Mouse (Mus musculus) hindbrain, postnatal 0 days (tissue): ENCODE results near the gene Trpv5. TPM values are rescaled to one million over a fixed set of nuclear protein-coding genes. Genes with fewer than 3 reads are reported as not detected.
A peak's percentile ranks its signal among the peaks of the same experiment; 100 is the strongest.

Experiments
- ATAC-seq: fragments of 200-750 bp; cut with Nextera tagmentation; 2 replicates; pipeline ENCODE4 v1.8.0; 2017; ENCODE audit warnings: mild to moderate bottlenecking, moderate TSS enrichment, moderate library complexity
- DNase-seq: peaks from one replicate; pipeline ENCODE4 v3.0.0-alpha.2; 2015; ENCODE audit warnings: low spot score
- H3K27ac ChIP-seq: fragments of 300-500 bp; sonication (generic); 2 replicates; pipeline ENCODE4 v1.5.1; 2014; ENCODE audit warnings: mild to moderate bottlenecking
- H3K27me3 ChIP-seq: fragments of 300-500 bp; sonication (generic); 2 replicates; pipeline ENCODE4 v1.6.1; 2014; ENCODE audit warnings: low read length, mixed read lengths; ENCODE audit not compliant: insufficient read depth
- H3K36me3 ChIP-seq: fragments of 300-500 bp; sonication (generic); 2 replicates; pipeline ENCODE4 v1.6.1; 2014; ENCODE audit warnings: low read length, mixed read lengths; ENCODE audit not compliant: insufficient read depth
- H3K4me1 ChIP-seq: fragments of 300-500 bp; sonication (generic); 2 replicates; pipeline ENCODE4 v1.6.1; 2014; ENCODE audit warnings: antibody characterized with exemption, low read length, mixed read lengths; ENCODE audit not compliant: insufficient read depth
- H3K4me2 ChIP-seq: fragments of 300-500 bp; sonication (generic); 2 replicates; pipeline ENCODE4 v1.6.1; 2014; ENCODE audit warnings: low read depth, mild to moderate bottlenecking, low read length, moderate library complexity, mixed read lengths
- H3K4me3 ChIP-seq: fragments of 300-500 bp; sonication (generic); 2 replicates; pipeline ENCODE4 v1.5.1; 2014; ENCODE audit warnings: low read length
- H3K9ac ChIP-seq: fragments of 300-500 bp; sonication (generic); replicated peaks from 2 replicates; pipeline ENCODE4 v1.6.1; 2014; ENCODE audit warnings: mild to moderate bottlenecking, low read length, moderate library complexity, mixed read lengths
- H3K9me3 ChIP-seq: fragments of 300-500 bp; sonication (generic); 2 replicates; pipeline ENCODE4 v1.6.1; 2016; ENCODE audit warnings: low read length, mixed read lengths
- CTCF ChIP-seq: IDR thresholded peaks from 2 replicates; pipeline ENCODE4 v1.5.1; 2016; ENCODE audit warnings: antibody characterized with exemption, control low read depth, low read depth
- WGBS: fragments of 180-500 bp; shearing (Covaris S2); extraction: QIAGEN DNeasy Blood & Tissue Kit; methylation state at CpG from one replicate; pipeline ENCODE4 v1.1.7; 2014; 5-methylcytosine and 5-hydroxymethylcytosine counted together
- polyA plus RNA-seq: library from polyadenylated mRNA; unstranded; fragments of >200 nt; fragmentation: Nextera tagmentation; extraction: Ambion mirVana; gene quantifications from 2 replicates; pipeline ENCODE4 v1.2.1, GENCODE M21; 2015
- total RNA-seq: library from RNA; depleted of rRNA; stranded (reverse); fragments of >200 nt; gene quantifications from 2 replicates; pipeline ENCODE4 v1.2.3, GENCODE M21; 2014; rRNA removed

Gene Trpv5
- total and polyA plus RNA-seq, 2 experiments from 2014 or later, result not detected

- peaks cover 3% of the 10 kb centered on the region; the same call in 1 of the 2 replicates for H3K4me1 ChIP-seq
- H3K4me2 ChIP-seq, result peak overlapping the region; percentile 98
- peak; percentile 10 for ATAC-seq
- H3K9me3 ChIP-seq, result no peaks in the 10 kb centered on the region
- peak overlapping the region; percentile 92 for H3K4me3 ChIP-seq
- H3K27me3 ChIP-seq, result no peaks in the 10 kb centered on the region
- peak overlapping the region; percentile 84; the same call in 1 of the 2 replicates for H3K27ac ChIP-seq
- 0% methylated on average over 4 of the region's 4 CpGs for WGBS
- peak; percentile 44 for DNase-seq
- TF ChIP-seq CTCF, result no peak
- peak overlapping the region; percentile 84 for H3K9ac ChIP-seq
- H3K36me3 ChIP-seq, result no peaks in the 10 kb centered on the region
These were observed 74.4 kb downstream of the Trpv5 start for GRCm38 (mm10) chr6:41606214-41606613.

DNA sequence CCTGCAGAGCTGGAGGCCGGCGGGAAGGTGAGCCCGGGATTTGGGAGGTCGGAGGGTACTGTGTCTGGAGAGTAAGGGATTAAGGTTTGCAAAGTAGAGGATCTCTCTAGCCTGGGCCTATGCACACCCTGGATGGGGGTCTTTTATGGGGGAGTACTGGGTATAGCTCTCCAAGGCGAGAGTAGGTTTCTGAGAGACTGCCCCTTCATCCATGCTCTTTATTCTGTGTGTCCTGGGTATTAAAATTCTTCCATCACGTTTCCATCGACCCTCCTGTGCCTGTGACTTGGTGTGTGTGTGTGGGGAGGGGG is 74.8 kb downstream of the Trpv5 start:
- H3K9ac ChIP-seq, result peak overlapping the region; percentile 84
- H3K4me1 ChIP-seq, result peaks cover 3% of the 10 kb centered on the region; the same call in 1 of the 2 replicates
- no peak for TF ChIP-seq CTCF
- H3K36me3 ChIP-seq, result no peaks in the 10 kb centered on the region
- DNase-seq (no peak), ATAC-seq (peak; percentile 48)
- H3K27me3 ChIP-seq, result no peaks in the 10 kb centered on the region
- H3K9me3 ChIP-seq, result no peaks in the 10 kb centered on the region
- peak overlapping the region; percentile 92 for H3K4me3 ChIP-seq
- 0% methylated on average over 7 of the region's 7 CpGs for WGBS
- H3K4me2 ChIP-seq, result peak overlapping the region; percentile 98
- peak overlapping the region; percentile 84 for H3K27ac ChIP-seq

GRCm38 (mm10) chr6:41605061-41605793 is 75.3 kb downstream of the Trpv5 start, which contains the start of gene Ephb6:
Gene Ephb6, plus strand, starts transcription at chr6:41605482.
- no peak for TF ChIP-seq CTCF
- peak within 1 kb of the TSS; percentile 84 for H3K27ac ChIP-seq
- DNase-seq (peak; percentile 86), ATAC-seq (peak; percentile 94)
- H3K9ac ChIP-seq, result peak within 1 kb of the TSS; percentile 84
- no peaks in the 10 kb centered on the region for H3K9me3 ChIP-seq
- H3K4me1 ChIP-seq, result peaks cover 3% of the 10 kb centered on the region; the same call in 1 of the 2 replicates
- H3K36me3 ChIP-seq, result no peaks in the 10 kb centered on the region
- H3K4me2 ChIP-seq, result peak within 1 kb of the TSS; percentile 98
- under 1% methylated on average over 61 of the region's 68 CpGs for WGBS
- H3K4me3 ChIP-seq, result peak within 1 kb of the TSS; percentile 92
- no peaks in the 10 kb centered on the region for H3K27me3 ChIP-seq

DNA sequence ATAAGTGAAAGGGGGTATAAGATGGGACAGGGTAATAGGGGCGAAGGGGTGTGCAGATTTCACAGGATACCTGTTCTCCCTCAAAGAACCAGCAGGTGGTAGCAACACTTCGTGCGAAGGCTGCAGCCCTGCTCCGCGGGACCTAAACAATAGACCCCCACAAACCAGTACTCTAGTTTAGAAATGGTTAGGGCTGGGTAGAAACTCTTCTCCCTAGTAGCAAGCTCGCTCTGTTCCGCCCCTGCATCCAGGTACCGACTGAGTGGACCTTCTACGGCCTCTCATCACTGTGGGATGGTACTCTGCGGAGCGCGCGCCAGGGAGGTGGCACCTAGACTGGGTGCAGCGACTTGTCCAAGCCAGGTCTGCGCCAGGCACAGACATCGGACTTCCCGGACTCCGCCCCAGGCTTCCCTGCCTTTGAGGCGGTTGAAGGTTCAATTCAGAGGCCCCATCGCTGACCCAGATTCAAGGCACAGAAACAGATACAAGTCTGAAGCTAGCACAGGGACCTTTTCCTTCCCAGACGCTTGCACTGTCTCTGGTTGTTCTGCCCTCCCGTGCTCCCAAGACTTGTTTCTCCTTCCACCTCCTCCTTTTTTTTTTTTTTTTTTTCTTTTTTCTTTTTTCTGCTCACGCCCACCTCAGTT is 76.0 kb downstream of the Trpv5 start:
- WGBS, result under 1% methylated on average over 23 of the region's 23 CpGs
- Histone ChIP-seq H3K27ac (peak overlapping the region; percentile 84), H3K27me3 (no peaks in the 10 kb centered on the region), H3K9ac (peak overlapping the region; percentile 84), H3K9me3 (no peaks in the 10 kb centered on the region), H3K4me2 (peak overlapping the region; percentile 98), H3K36me3 (no peaks in the 10 kb centered on the region), H3K4me3 (peak overlapping the region; percentile 92), H3K4me1 (peaks cover 3% of the 10 kb centered on the region; the same call in 1 of the 2 replicates)
- DNase-seq (peak; percentile 86), ATAC-seq (peak; percentile 79)
- TF ChIP-seq CTCF, result peak; percentile 80

Other genes with a start within 250 kb of the Trpv5 start
- not detected in 2 replicates for gene Gm10334, start 234.6 kb downstream of the Trpv5 start, total RNA-seq
- not detected in 2 replicates for gene Gm10334, start 234.6 kb downstream of the Trpv5 start, polyA plus RNA-seq
- not detected in 2 replicates for gene Prss1, start 221.8 kb downstream of the Trpv5 start, total RNA-seq
- not detected in 2 replicates for gene Prss1, start 221.8 kb downstream of the Trpv5 start, polyA plus RNA-seq
- not detected in 2 replicates for gene Prss2, start 159.0 kb downstream of the Trpv5 start, total RNA-seq
- not detected in 2 replicates for gene Prss2, start 159.0 kb downstream of the Trpv5 start, polyA plus RNA-seq
- gene Ephb6, start 75.3 kb downstream of the Trpv5 start, total RNA-seq, result 58.4 and 79.1 TPM in 2 replicates
- gene Ephb6, start 75.3 kb downstream of the Trpv5 start, polyA plus RNA-seq, result 25.1 and 27.9 TPM in 2 replicates
- 0.58 TPM in 1 of 2 replicates, not detected in the other for gene Trpv6, start 44.4 kb downstream of the Trpv5 start, total RNA-seq
- 0.45 and 0.58 TPM in 2 replicates for gene Trpv6, start 44.4 kb downstream of the Trpv5 start, polyA plus RNA-seq
- 0.21 TPM in 1 of 2 replicates, not detected in the other for gene Llcfc1, start 3.7 kb upstream of the Trpv5 start, total RNA-seq
- not detected in 2 replicates for gene Llcfc1, start 3.7 kb upstream of the Trpv5 start, polyA plus RNA-seq
- gene Kel, start 23.6 kb upstream of the Trpv5 start, total RNA-seq, result not detected in 2 replicates
- gene Kel, start 23.6 kb upstream of the Trpv5 start, polyA plus RNA-seq, result 0.06 TPM in 1 of 2 replicates, not detected in the other
- gene Olfr459, start 94.4 kb upstream of the Trpv5 start, total RNA-seq, result not detected in 2 replicates
- gene Olfr459, start 94.4 kb upstream of the Trpv5 start, polyA plus RNA-seq, result not detected in 2 replicates
- gene Pip, start 166.8 kb upstream of the Trpv5 start, total RNA-seq, result not detected in 2 replicates
- gene Pip, start 166.8 kb upstream of the Trpv5 start, polyA plus RNA-seq, result not detected in 2 replicates
- not detected in 2 replicates for gene Sval2, start 172.2 kb upstream of the Trpv5 start, total RNA-seq
- not detected in 2 replicates for gene Sval2, start 172.2 kb upstream of the Trpv5 start, polyA plus RNA-seq